Mouse (Mus musculus) ES-E14 (cell line): ENCODE measurements around the gene Mast4. TPM values are rescaled to one million over a fixed set of nuclear protein-coding genes. Genes with fewer than 3 reads are reported as not detected.

Experiments
- DNase-seq: peaks from one replicate; pipeline ENCODE4 v3.0.0-alpha.2; 2013; ENCODE audit warnings: low read depth, low spot score
- H3K27ac ChIP-seq: 2 replicates; pipeline ENCODE4 v1.5.1; 2012; ENCODE audit warnings: low read depth, mild to moderate bottlenecking, low read length, moderate library complexity, mixed read lengths; ENCODE audit not compliant: poor library complexity, insufficient read depth, severe bottlenecking
- H3K36me3 ChIP-seq: 2 replicates; pipeline ENCODE4 v1.6.1; 2012; ENCODE audit warnings: mild to moderate bottlenecking, low read length, moderate library complexity, mixed read lengths; ENCODE audit not compliant: control insufficient read depth, poor library complexity, insufficient read depth, severe bottlenecking
- H3K4me1 ChIP-seq, 2 experiments: fragments of 150-350 bp in 1 of 2; sonication (generic) in 1 of 2; 2 replicates each; pipeline ENCODE4 v1.6.1; 2012; ENCODE audit warnings: low read length in 2 of 2, mild to moderate bottlenecking in 1 of 2, mixed read lengths in 1 of 2; ENCODE audit not compliant: control insufficient read depth in 2 of 2, insufficient read depth in 2 of 2, poor library complexity in 1 of 2
- H3K4me3 ChIP-seq, 2 experiments: fragments of 150-350 bp in 1 of 2; sonication (generic) in 1 of 2; 2 replicates each; pipeline ENCODE4 v1.5.1; 2012; ENCODE audit warnings: low read length in 2 of 2, low read depth in 1 of 2, mild to moderate bottlenecking in 1 of 2, mixed read lengths in 1 of 2; ENCODE audit not compliant: insufficient read depth in 1 of 2, poor library complexity in 1 of 2, severe bottlenecking in 1 of 2
- H3K9ac ChIP-seq: 2 replicates; pipeline ENCODE4 v1.6.1; 2012; ENCODE audit warnings: low read depth, mild to moderate bottlenecking, low read length, mixed read lengths; ENCODE audit not compliant: poor library complexity, insufficient read depth, severe bottlenecking
- H3K9me3 ChIP-seq: fragments of 150-350 bp; sonication (generic); 2 replicates; pipeline ENCODE4 v1.6.1; 2012; ENCODE audit warnings: low read depth, mild to moderate bottlenecking, low read length; ENCODE audit not compliant: control insufficient read depth, insufficient read depth
- CHD2 ChIP-seq: IDR thresholded peaks from 2 replicates; pipeline ENCODE4 v1.6.1; 2014; ENCODE audit warnings: mild to moderate bottlenecking, low read depth, low read length, inconsistent platforms
- HCFC1 ChIP-seq: IDR thresholded peaks from 2 replicates; pipeline ENCODE4 v1.6.1; 2012; ENCODE audit warnings: low read length, inconsistent platforms, borderline replicate concordance; ENCODE audit not compliant: insufficient read depth
- MAFK ChIP-seq: IDR thresholded peaks from 2 replicates; pipeline ENCODE4 v1.6.1; 2014; ENCODE audit warnings: mild to moderate bottlenecking, low read depth, low read length, inconsistent platforms; ENCODE audit not compliant: insufficient read depth
- ZC3H11A ChIP-seq: IDR thresholded peaks from 2 replicates; pipeline ENCODE4 v1.6.1; 2012; ENCODE audit warnings: low read depth, mild to moderate bottlenecking, inconsistent platforms, low read length, borderline replicate concordance
- ZNF384 ChIP-seq: IDR thresholded peaks from 2 replicates; pipeline ENCODE4 v1.6.1; 2012; ENCODE audit warnings: low read depth, low read length, inconsistent platforms
- in situ Hi-C, 2 experiments: fragments of 600-800 bp; cut with MboI; formaldehyde crosslinking; loops; one replicate each; pipeline ENCODE4 v1.15.1; 2025; ENCODE audit warnings: low sequenced_read_pairs in 2 of 2, inconsistent platforms in 1 of 2; ENCODE audit not compliant: unreplicated experiment in 2 of 2
- total RNA-seq: library from RNA; depleted of rRNA; stranded (reverse); fragments of 300-350 nt; gene quantifications from 2 replicates; pipeline ENCODE4 v1.2.3, GENCODE M21; 2012

Gene Mast4
- total RNA-seq, 1 experiment: 8.3 TPM

GRCm38 (mm10) chr13:103293121-103293520 is 41.2 kb downstream of the Mast4 start:
- Histone ChIP-seq H3K4me3 (no peak overlapping the region), H3K9ac (no peak overlapping the region), H3K9me3 (no peaks in the 10 kb centered on the region), H3K27ac (no peak overlapping the region), H3K4me1 (no peaks in the 10 kb centered on the region), H3K36me3 (no peaks in the 10 kb centered on the region)
- TF ChIP-seq HCFC1 (no peak), CHD2 (no peak), ZC3H11A (no peak), MAFK (no peak), ZNF384 (no peak)
- in situ Hi-C loops: no loop called here
- DNase-seq: no peak

GRCm38 (mm10) chr13:103291098-103291497 is 43.2 kb downstream of the Mast4 start:
- H3K4me3 ChIP-seq: no peak overlapping the region
- H3K36me3 ChIP-seq: no peaks in the 10 kb centered on the region
- no peaks in the 10 kb centered on the region for H3K9me3 ChIP-seq
- in situ Hi-C loops: no loop called here
- H3K4me1 ChIP-seq: no peaks in the 10 kb centered on the region
- no peak for TF ChIP-seq MAFK
- no peak for TF ChIP-seq HCFC1
- no peak for TF ChIP-seq ZNF384
- no peak for TF ChIP-seq ZC3H11A
- no peak for TF ChIP-seq CHD2
- no peak overlapping the region for H3K27ac ChIP-seq
- no peak overlapping the region for H3K9ac ChIP-seq
- no peak for DNase-seq

- no peak for TF ChIP-seq ZNF384
- DNase-seq: no peak
- Histone ChIP-seq H3K4me3 (no peak overlapping the region), H3K4me1 (no peaks in the 10 kb centered on the region), H3K9ac (no peak overlapping the region), H3K9me3 (no peaks in the 10 kb centered on the region), H3K27ac (no peak overlapping the region), H3K36me3 (no peaks in the 10 kb centered on the region)
- in situ Hi-C loops: no loop called here
These were observed 48.5 kb downstream of the Mast4 start for GRCm38 (mm10) chr13:103285821-103286220.

GRCm38 (mm10) chr13:103285036-103285435 is 49.3 kb downstream of the Mast4 start:
- TF ChIP-seq ZNF384 (no peak), MAFK (no peak), CHD2 (no peak), HCFC1 (no peak), ZC3H11A (no peak)
- H3K9ac ChIP-seq: no peak overlapping the region
- in situ Hi-C loops: no loop called here

GRCm38 (mm10) chr13:103270856-103271391 is 63.4 kb downstream of the Mast4 start:
- Histone ChIP-seq H3K4me1 (no peaks in the 10 kb centered on the region), H3K9ac (no peak overlapping the region), H3K27ac (no peak overlapping the region), H3K36me3 (no peaks in the 10 kb centered on the region), H3K4me3 (no peak overlapping the region), H3K9me3 (no peaks in the 10 kb centered on the region)
- no peak for DNase-seq
- in situ Hi-C loops: no loop called here
- TF ChIP-seq HCFC1 (no peak), ZNF384 (no peak), ZC3H11A (no peak), CHD2 (no peak), MAFK (no peak)

More at GRCm38 (mm10) chr13:103285036-103285435, 49.3 kb downstream of the Mast4 start:
- no peaks in the 10 kb centered on the region for H3K36me3 ChIP-seq
- no peak overlapping the region for H3K27ac ChIP-seq
- no peak for DNase-seq
- H3K4me3 ChIP-seq: no peak overlapping the region
- no peaks in the 10 kb centered on the region for H3K9me3 ChIP-seq
- H3K4me1 ChIP-seq: no peaks in the 10 kb centered on the region
